Mouse (Mus musculus) lung, adult 2 months (tissue): ENCODE measurements around the gene Camk2g.

Experiments used
- CTCF ChIP-seq: fragments of 200-500 bp; IDR thresholded peaks from 2 replicates; pipeline ENCODE4 v1.5.1; 2011; ENCODE audit warnings: mild to moderate bottlenecking, low read length, control low read depth; ENCODE audit not compliant: insufficient read depth
- POLR2A ChIP-seq: fragments of 200-500 bp; IDR thresholded peaks from 2 replicates; pipeline ENCODE4 v1.6.1; 2011; ENCODE audit warnings: low read depth, mild to moderate bottlenecking, control low read depth, low read length, borderline replicate concordance; ENCODE audit errors: extremely low read depth

GRCm38 (mm10) chr14:20772808-20773207 is 21.1 kb downstream of the Camk2g start:
- no peak for TF ChIP-seq CTCF
- no peak for TF ChIP-seq POLR2A
